Mouse (Mus musculus) midbrain, embryonic 16.5 days (tissue): ENCODE results near the gene Cacnb1. TPM values are rescaled to one million over a fixed set of nuclear protein-coding genes. Genes with fewer than 3 reads are reported as not detected.
A peak's percentile ranks its signal among the peaks of the same experiment; 100 is the strongest.

Experiments
- ATAC-seq: fragments of 200-750 bp; cut with Nextera tagmentation; 2 replicates; pipeline ENCODE4 v1.8.0; 2017; ENCODE audit warnings: moderate TSS enrichment
- H3K27ac ChIP-seq: fragments of 300-500 bp; sonication (generic); 2 replicates; pipeline ENCODE4 v1.5.1; 2014; ENCODE audit warnings: mild to moderate bottlenecking, low read length, mixed read lengths
- H3K27me3 ChIP-seq: fragments of 300-500 bp; sonication (generic); 2 replicates; pipeline ENCODE4 v1.6.1; 2014; ENCODE audit warnings: low read depth, low read length, mixed read lengths; ENCODE audit not compliant: control insufficient read depth, insufficient read depth
- H3K36me3 ChIP-seq: fragments of 300-500 bp; sonication (generic); 2 replicates; pipeline ENCODE4 v1.6.1; 2014; ENCODE audit warnings: mild to moderate bottlenecking, low read length, moderate library complexity, mixed read lengths; ENCODE audit not compliant: control insufficient read depth, insufficient read depth
- H3K4me1 ChIP-seq: fragments of 300-500 bp; sonication (generic); 2 replicates; pipeline ENCODE4 v1.6.1; 2014; ENCODE audit warnings: mild to moderate bottlenecking, low read length, mixed read lengths; ENCODE audit not compliant: control insufficient read depth, insufficient read depth
- H3K4me2 ChIP-seq: fragments of 300-500 bp; sonication (generic); 2 replicates; pipeline ENCODE4 v1.6.1; 2014; ENCODE audit warnings: mild to moderate bottlenecking, low read length, mixed read lengths
- H3K4me3 ChIP-seq: fragments of 300-500 bp; sonication (generic); 2 replicates; pipeline ENCODE4 v1.5.1; 2014; ENCODE audit warnings: low read depth, mild to moderate bottlenecking, low read length, moderate library complexity, mixed read lengths
- H3K9ac ChIP-seq: fragments of 300-500 bp; sonication (generic); 2 replicates; pipeline ENCODE4 v1.6.1; 2014; ENCODE audit warnings: low read depth, low read length, mixed read lengths
- H3K9me3 ChIP-seq: fragments of 300-500 bp; sonication (generic); replicated peaks from 2 replicates; pipeline ENCODE4 v1.6.1; 2014; ENCODE audit warnings: mild to moderate bottlenecking, low read length, mixed read lengths; ENCODE audit not compliant: control insufficient read depth, poor library complexity, severe bottlenecking
- WGBS: fragments of 180-500 bp; shearing (Covaris S2); extraction: QIAGEN DNeasy Blood & Tissue Kit; methylation state at CpG from one replicate; pipeline ENCODE4 v1.1.7; 2014; 5-methylcytosine and 5-hydroxymethylcytosine counted together
- polyA plus RNA-seq: library from polyadenylated mRNA; unstranded; fragments of >200 nt; fragmentation: Nextera tagmentation; extraction: Ambion mirVana; gene quantifications from 2 replicates; pipeline ENCODE4 v1.2.1, GENCODE M21; 2015

Cacnb1 gene
- polyA plus RNA-seq, 1 experiment from 2014 or later = 73.2 TPM

DNA sequence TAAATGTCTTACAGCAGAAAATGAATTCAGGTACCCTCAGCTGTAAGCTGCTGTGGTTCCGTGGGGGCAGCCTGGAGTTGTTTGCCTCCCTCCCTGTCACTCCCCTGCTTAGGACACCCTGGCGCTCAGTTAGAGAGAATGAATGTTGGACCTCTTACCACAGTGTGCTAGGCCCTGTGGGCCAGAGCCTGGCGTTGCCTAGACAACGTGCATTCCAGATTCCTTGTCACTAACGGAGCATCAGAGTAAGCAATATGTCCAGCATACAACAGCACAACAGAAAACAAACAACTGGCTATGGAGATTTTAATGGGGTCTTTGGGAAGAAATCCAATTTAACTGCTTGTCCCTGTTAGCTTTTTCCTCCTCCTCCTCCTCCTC is 63.5 kb downstream of the Cacnb1 start:
- Histone ChIP-seq H3K4me1 (peaks cover 21% of the 10 kb centered on the region), H3K4me2 (no peak overlapping the region), H3K4me3 (no peak overlapping the region), H3K9me3 (no peaks in the 10 kb centered on the region), H3K9ac (0 out of 2 replicates have a peak overlapping the region, but pooled peaks have one; percentile 12), H3K27ac (peak overlapping the region; percentile 5), H3K36me3 (no peaks in the 10 kb centered on the region), H3K27me3 (no peaks in the 10 kb centered on the region)
- no peak for ATAC-seq
- 43% methylated on average over 5 of the region's 5 CpGs for WGBS

DNA sequence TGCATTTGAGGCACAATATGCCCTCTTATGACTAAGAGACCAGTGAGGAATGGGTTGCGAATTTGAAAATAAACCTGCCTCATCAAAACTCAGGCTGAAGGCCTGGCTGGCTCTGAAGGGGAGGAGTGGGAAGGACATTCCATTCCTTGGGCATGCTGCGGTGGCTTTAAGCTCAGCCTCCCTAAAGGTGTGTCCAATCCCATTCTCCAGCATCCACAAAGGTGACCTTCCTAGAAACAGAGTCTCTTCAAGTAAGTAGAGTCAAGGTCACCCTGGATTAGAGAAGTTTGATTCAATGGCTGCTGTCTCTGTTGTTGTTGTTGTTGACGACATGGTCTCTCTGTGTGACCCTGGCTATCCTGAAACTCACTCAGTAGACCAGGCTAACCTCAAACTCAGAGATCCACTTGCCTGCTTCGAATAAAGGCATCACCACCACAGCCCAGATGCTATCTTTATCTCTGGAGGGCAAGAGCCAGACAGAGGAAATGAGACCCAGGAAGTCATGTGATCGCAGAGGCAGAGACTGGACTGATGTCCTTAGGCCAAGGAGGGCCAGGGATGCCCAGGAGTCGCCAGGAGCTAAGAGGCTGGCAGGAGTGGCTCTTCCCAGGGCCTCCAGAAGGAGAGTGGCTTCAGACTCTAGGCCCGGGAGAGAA is 64.1 kb downstream of the Cacnb1 start:
- Histone ChIP-seq H3K36me3 (no peaks in the 10 kb centered on the region), H3K4me1 (peaks cover 23% of the 10 kb centered on the region), H3K4me3 (no peak overlapping the region), H3K27ac (peak overlapping the region; percentile 24), H3K4me2 (no peak overlapping the region), H3K9me3 (no peaks in the 10 kb centered on the region), H3K27me3 (no peaks in the 10 kb centered on the region), H3K9ac (0 out of 2 replicates have a peak overlapping the region, but pooled peaks have one; percentile 12)
- 77% methylated on average over 7 of the region's 7 CpGs for WGBS
- no peak for ATAC-seq

DNA sequence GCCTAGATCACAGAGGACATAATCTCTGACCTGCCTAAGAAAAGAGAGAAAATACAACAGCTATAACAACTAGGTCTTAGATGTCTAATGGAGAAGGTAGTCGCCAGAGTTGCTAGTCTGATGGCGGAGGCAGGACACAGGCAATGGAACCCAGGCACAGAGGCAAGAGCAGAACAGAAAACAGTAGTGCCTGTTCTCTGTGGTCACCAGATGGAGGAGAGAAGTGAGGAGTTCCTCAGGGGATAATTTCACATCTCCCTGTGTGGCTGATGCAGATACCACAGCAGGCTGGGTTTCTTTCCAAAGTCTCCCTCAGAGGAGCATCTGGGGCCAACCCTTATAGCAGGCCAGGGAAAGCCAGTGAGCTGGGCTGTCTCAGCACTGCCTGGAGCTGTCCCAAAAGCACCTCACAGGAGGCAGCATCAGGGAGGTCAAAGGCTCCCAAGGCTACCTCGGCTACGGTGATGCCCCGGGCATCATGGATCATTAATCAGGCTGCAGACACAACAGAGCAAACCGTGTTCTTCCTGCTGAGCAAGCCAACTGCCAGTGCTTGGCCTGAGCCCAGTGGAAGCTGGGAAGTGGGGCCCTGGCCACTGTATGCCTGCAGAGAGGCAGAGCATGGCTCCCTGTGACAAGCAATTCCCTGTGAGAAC is 65.8 kb downstream of the Cacnb1 start:
- ATAC-seq = no peak
- Histone ChIP-seq H3K36me3 (no peaks in the 10 kb centered on the region), H3K27ac (0 out of 2 replicates have a peak overlapping the region, but pooled peaks have one; percentile 17), H3K9ac (no peak overlapping the region), H3K4me3 (no peak overlapping the region), H3K9me3 (no peaks in the 10 kb centered on the region), H3K27me3 (no peaks in the 10 kb centered on the region), H3K4me2 (no peak overlapping the region), H3K4me1 (peaks cover 23% of the 10 kb centered on the region)
- 53% methylated on average over 6 of the region's 6 CpGs for WGBS

DNA sequence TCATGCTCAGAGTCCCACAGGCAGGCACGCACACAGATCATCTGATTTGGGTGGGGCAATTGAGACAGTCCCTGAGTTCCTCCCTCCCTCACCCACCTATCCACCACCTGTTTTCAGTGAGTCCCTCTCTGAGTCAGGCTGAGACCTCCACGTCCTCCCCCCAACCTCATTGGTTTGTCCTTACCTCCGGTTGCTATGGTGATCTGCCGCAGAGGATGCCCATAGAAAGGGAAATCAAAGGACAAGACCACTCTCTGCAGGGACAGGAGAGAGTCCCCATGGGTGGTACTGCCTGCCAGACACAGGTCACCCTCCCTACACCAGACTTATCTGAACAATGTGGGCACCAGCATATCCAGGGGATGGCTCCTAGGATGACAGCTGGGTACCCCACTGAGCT is 66.9 kb downstream of the Cacnb1 start:
- Histone ChIP-seq H3K27ac (peak overlapping the region; percentile 70), H3K27me3 (no peaks in the 10 kb centered on the region), H3K9ac (no peak overlapping the region), H3K9me3 (no peaks in the 10 kb centered on the region), H3K4me1 (peaks cover 23% of the 10 kb centered on the region), H3K4me2 (no peak overlapping the region), H3K36me3 (no peaks in the 10 kb centered on the region), H3K4me3 (no peak overlapping the region)
- 29% methylated on average over 4 of the region's 4 CpGs for WGBS
- ATAC-seq = peak; percentile 70; the same call in 1 of the 2 replicates

DNA sequence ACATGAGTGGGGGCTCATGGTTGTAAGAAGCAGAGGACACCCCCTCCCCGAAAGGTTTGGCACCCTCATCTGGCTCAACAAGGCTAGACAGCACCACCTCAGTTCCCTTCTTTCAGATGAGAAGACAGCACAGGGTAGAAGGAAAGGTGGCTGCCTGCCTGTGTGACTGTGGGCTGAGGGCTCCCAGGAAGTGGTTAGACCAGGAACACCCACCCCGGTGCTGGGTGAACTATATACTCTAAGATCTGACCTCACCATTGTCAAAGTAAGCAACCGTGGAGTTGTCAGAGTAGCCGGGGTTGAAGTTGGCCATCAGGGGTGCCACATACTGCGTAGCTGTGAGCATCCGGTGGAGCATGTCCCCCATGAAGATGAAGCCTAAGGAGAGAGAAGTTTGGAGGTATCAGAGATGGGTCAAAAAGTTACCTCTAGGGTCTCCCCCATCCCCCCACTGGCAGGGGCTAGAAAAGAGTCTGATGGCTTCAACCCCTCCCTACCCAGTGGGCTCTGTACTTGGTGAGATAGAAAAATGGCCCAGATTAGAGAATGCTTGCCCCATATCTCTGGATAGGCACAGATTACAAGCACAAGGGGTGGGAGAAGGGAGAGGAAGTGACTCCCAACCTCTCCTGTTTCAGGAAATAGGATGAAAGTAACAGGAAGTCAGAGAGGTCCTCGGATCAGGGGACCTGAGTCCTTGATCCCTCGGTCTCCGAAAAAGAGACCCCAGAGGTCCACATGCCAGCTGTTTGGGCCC is 67.5 kb downstream of the Cacnb1 start:
- H3K27me3 ChIP-seq = no peaks in the 10 kb centered on the region
- H3K4me3 ChIP-seq = no peak overlapping the region
- peaks cover 24% of the 10 kb centered on the region for H3K4me1 ChIP-seq
- no peak for ATAC-seq
- no peaks in the 10 kb centered on the region for H3K36me3 ChIP-seq
- no peak overlapping the region for H3K9ac ChIP-seq
- no peak overlapping the region for H3K4me2 ChIP-seq
- no peak overlapping the region for H3K27ac ChIP-seq
- no peaks in the 10 kb centered on the region for H3K9me3 ChIP-seq
- 85% methylated on average over 9 of the region's 9 CpGs for WGBS

DNA sequence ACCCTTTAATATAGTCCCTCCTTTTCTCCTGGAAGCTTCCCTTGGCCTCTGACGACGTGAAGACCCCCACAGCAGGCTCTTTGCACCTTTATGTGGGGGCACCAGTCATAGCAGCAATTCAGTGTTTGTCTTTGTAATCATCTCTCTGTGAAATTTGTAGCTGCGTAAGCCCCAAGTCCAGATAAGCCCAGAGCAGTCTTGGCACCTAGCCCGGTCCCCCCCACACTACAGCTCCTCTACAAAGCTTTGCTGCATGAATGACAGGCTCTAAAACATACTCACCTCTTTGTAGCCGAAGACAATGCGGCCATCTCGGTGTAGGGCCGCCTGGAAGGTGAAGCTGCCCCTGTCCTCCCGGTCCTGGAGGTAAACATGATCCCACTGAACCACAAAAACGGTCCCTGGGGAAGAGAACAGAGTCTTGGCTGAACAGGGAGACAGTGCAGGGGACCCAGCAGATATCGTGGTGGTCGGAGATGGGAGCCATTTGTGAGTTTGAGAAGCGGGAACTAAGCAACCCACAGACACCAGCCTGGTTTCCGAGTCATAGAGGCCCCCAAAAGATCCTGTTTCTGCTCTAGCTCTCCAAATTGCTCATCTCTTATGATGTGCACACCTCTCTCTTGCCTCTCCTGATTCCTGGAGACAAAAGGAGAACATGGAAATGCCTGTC is 68.2 kb downstream of the Cacnb1 start:
- no peak overlapping the region; the same call in 1 of the 2 replicates for H3K27ac ChIP-seq
- ATAC-seq = no peak
- no peak overlapping the region for H3K9ac ChIP-seq
- H3K9me3 ChIP-seq = no peaks in the 10 kb centered on the region
- H3K27me3 ChIP-seq = no peaks in the 10 kb centered on the region
- 62% methylated on average over 14 of the region's 14 CpGs for whole genome bisulfite sequencing
- peaks cover 31% of the 10 kb centered on the region for H3K4me1 ChIP-seq
- H3K4me3 ChIP-seq = no peak overlapping the region
- no peak overlapping the region for H3K4me2 ChIP-seq
- no peaks in the 10 kb centered on the region for H3K36me3 ChIP-seq

DNA sequence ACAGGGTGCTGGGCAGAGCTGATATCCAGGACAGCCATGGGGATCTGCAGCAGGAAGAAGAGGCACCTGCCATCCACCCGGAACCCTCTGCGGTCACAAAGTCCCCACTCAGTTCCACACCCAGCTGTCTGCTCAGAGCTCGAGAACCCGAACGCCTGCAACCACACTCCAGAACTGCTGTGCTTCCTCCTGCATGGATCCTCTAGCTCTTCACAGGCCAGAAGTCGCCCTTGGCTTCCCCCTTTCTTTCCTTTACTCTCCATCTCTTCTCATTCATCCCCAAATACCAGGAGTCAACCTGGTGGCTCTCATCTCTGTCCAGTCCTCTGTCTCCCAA is 68.9 kb downstream of the Cacnb1 start:
- Histone ChIP-seq H3K9me3 (no peaks in the 10 kb centered on the region), H3K4me1 (peaks cover 31% of the 10 kb centered on the region), H3K9ac (no peak overlapping the region), H3K36me3 (no peaks in the 10 kb centered on the region), H3K4me3 (no peak overlapping the region), H3K27me3 (no peaks in the 10 kb centered on the region), H3K4me2 (no peak overlapping the region), H3K27ac (no peak overlapping the region)
- WGBS = 98% methylated on average over 6 of the region's 6 CpGs
- ATAC-seq = no peak

DNA sequence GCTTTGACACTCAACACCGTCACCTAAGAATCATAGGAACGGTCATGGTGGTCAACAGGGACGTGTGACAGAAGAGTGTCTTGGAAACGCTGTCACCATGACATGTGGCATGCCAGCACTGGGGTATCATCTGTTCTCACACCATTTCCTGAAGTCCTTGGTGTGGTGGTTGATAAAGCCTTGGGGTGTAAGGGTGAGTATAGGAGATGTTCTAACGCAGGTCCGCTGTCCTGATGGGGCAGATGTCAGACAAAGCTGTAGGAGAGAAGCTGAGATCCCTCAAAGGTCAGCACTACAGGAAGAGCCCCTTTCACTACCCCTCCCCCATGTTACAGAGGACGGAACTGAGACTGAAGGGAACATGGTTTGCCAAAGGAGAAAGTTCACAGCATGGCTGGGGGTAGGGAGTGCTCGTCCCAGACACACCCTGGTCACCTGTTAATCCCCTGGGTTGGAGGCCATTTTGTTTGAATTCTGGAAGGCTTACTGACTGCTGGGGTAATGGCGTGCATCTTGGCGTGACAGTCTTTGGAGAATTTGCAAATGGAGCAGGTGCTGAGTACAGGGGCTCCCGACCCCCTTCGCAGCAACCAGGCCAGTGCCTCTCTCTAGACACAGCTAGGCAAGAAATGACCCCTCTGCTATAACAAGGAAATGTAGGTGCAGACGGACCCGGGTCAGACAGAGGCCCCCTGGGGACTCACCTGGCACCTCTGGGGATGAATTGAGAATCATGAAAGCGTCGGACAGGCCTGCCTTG is 69.5 kb downstream of the Cacnb1 start:
- Histone ChIP-seq H3K9me3 (no peaks in the 10 kb centered on the region), H3K36me3 (no peaks in the 10 kb centered on the region), H3K27ac (no peak overlapping the region), H3K9ac (no peak overlapping the region), H3K4me2 (no peak overlapping the region), H3K4me3 (no peak overlapping the region), H3K4me1 (peaks cover 28% of the 10 kb centered on the region), H3K27me3 (no peaks in the 10 kb centered on the region)
- ATAC-seq = no peak
- 82% methylated on average over 16 of the region's 16 CpGs for WGBS
